Mouse (Mus musculus) forebrain, postnatal 0 days (tissue): ENCODE measurements around the gene Ginm1. TPM values are rescaled to one million over a fixed set of nuclear protein-coding genes. Genes with fewer than 3 reads are reported as not detected.
A peak's percentile ranks its signal among the peaks of the same experiment; 100 is the strongest.

Source experiments
- ATAC-seq: fragments of 200-750 bp; cut with Nextera tagmentation; 2 replicates; pipeline ENCODE4 v1.8.0; 2017; ENCODE audit warnings: mild to moderate bottlenecking, moderate library complexity
- DNase-seq: peaks from one replicate; pipeline ENCODE4 v3.0.0-alpha.2; 2015
- H3K27ac ChIP-seq: fragments of 300-500 bp; sonication (generic); 2 replicates; pipeline ENCODE4 v1.5.1; 2014; ENCODE audit warnings: low read depth, mild to moderate bottlenecking, antibody characterized with exemption, low read length, moderate library complexity, mixed read lengths
- H3K27me3 ChIP-seq: fragments of 300-500 bp; sonication (generic); 2 replicates; pipeline ENCODE4 v1.6.1; 2014; ENCODE audit warnings: mild to moderate bottlenecking, low read length, mixed read lengths; ENCODE audit not compliant: insufficient read depth
- H3K36me3 ChIP-seq: fragments of 300-500 bp; sonication (generic); 2 replicates; pipeline ENCODE4 v1.6.1; 2014; ENCODE audit warnings: mild to moderate bottlenecking, moderate library complexity; ENCODE audit not compliant: insufficient read depth
- H3K4me1 ChIP-seq: fragments of 300-500 bp; sonication (generic); 2 replicates; pipeline ENCODE4 v1.6.1; 2014; ENCODE audit warnings: antibody characterized with exemption; ENCODE audit not compliant: insufficient read depth
- H3K4me2 ChIP-seq: fragments of 300-500 bp; sonication (generic); 2 replicates; pipeline ENCODE4 v1.6.1; 2014; ENCODE audit warnings: low read depth, mild to moderate bottlenecking, moderate library complexity
- H3K4me3 ChIP-seq: fragments of 300-500 bp; sonication (generic); 2 replicates; pipeline ENCODE4 v1.5.1; 2014; ENCODE audit warnings: low read depth, low read length, mixed read lengths
- H3K9ac ChIP-seq: fragments of 300-500 bp; sonication (generic); 2 replicates; pipeline ENCODE4 v1.6.1; 2014; ENCODE audit warnings: mild to moderate bottlenecking
- H3K9me3 ChIP-seq: fragments of 300-500 bp; sonication (generic); 2 replicates; pipeline ENCODE4 v1.6.1; 2016; ENCODE audit warnings: low read length
- CTCF ChIP-seq: sonication (generic); IDR thresholded peaks from 2 replicates; pipeline ENCODE4 v1.5.1; 2016; ENCODE audit warnings: antibody characterized with exemption, control low read depth, low read depth
- WGBS: fragments of 180-500 bp; shearing (Covaris S2); extraction: QIAGEN DNeasy Blood & Tissue Kit; methylation state at CpG from one replicate; pipeline ENCODE4 v1.1.7; 2014; 5-methylcytosine and 5-hydroxymethylcytosine counted together
- polyA plus RNA-seq: library from polyadenylated mRNA; unstranded; fragments of >200 nt; fragmentation: Nextera tagmentation; extraction: Ambion mirVana; gene quantifications from 2 replicates; pipeline ENCODE4 v1.2.1, GENCODE M21; 2015
- total RNA-seq: library from RNA; depleted of rRNA; stranded (reverse); fragments of >200 nt; gene quantifications from 2 replicates; pipeline ENCODE4 v1.2.3, GENCODE M21; 2014

Gene Ginm1
- total and polyA plus RNA-seq, 2 experiments from 2014 or later, result 51.0 to 61.2 TPM

- TF ChIP-seq CTCF, result peak; percentile 77
- WGBS, result 51% methylated on average over 2 of the region's 2 CpGs
- no peaks in the 10 kb centered on the region for H3K4me1 ChIP-seq
- peak; percentile 36 for ATAC-seq
- no peak overlapping the region for H3K4me2 ChIP-seq
- H3K9me3 ChIP-seq, result no peaks in the 10 kb centered on the region
- no peaks in the 10 kb centered on the region for H3K27me3 ChIP-seq
- H3K9ac ChIP-seq, result no peak overlapping the region
- peaks cover 45% of the 10 kb centered on the region for H3K36me3 ChIP-seq
- no peak overlapping the region for H3K4me3 ChIP-seq
- H3K27ac ChIP-seq, result no peak overlapping the region
- peak; percentile 81 for DNase-seq
Measured at GRCm38 (mm10) chr10:7809937-7810336, 17.3 kb upstream of the Ginm1 start.

- no peak for ATAC-seq
- no peak for TF ChIP-seq CTCF
Measured at GRCm38 (mm10) chr10:7802519-7803140, 10.0 kb upstream of the Ginm1 start.

GRCm38 (mm10) chr10:7801258-7801657 lies 8.6 kb upstream of the Ginm1 start:
- Histone ChIP-seq H3K4me2 (no peak overlapping the region), H3K9me3 (no peaks in the 10 kb centered on the region), H3K4me1 (no peaks in the 10 kb centered on the region), H3K27ac (no peak overlapping the region), H3K27me3 (no peaks in the 10 kb centered on the region), H3K4me3 (no peak overlapping the region), H3K36me3 (peaks cover 75% of the 10 kb centered on the region), H3K9ac (no peak overlapping the region)
- TF ChIP-seq CTCF, result no peak
- no peak for DNase-seq
- ATAC-seq, result no peak
- 96% methylated on average over 3 of the region's 3 CpGs for WGBS

More at GRCm38 (mm10) chr10:7802519-7803140, 10.0 kb upstream of the Ginm1 start:
- Histone ChIP-seq H3K36me3 (peaks cover 67% of the 10 kb centered on the region), H3K4me1 (no peaks in the 10 kb centered on the region), H3K27ac (no peak overlapping the region), H3K9ac (no peak overlapping the region), H3K4me2 (no peak overlapping the region), H3K9me3 (no peaks in the 10 kb centered on the region), H3K4me3 (no peak overlapping the region), H3K27me3 (no peaks in the 10 kb centered on the region)
- WGBS, result 94% methylated on average over 2 of the region's 2 CpGs
- DNase-seq, result no peak

GRCm38 (mm10) chr10:7792254-7792750 lies 322 bp downstream of the Ginm1 start:
- no peak for DNase-seq
- 1% methylated on average over 10 of the region's 10 CpGs for WGBS

GRCm38 (mm10) chr10:7787319-7787718 lies 5.3 kb downstream of the Ginm1 start:
- Histone ChIP-seq H3K27me3 (no peaks in the 10 kb centered on the region), H3K4me2 (no peak overlapping the region), H3K4me3 (no peak overlapping the region), H3K9me3 (no peaks in the 10 kb centered on the region), H3K27ac (no peak overlapping the region), H3K36me3 (peaks cover 11% of the 10 kb centered on the region; the same call in 1 of the 2 replicates), H3K9ac (no peak overlapping the region), H3K4me1 (peaks cover 7% of the 10 kb centered on the region; the same call in 1 of the 2 replicates)
- ATAC-seq (no peak), DNase-seq (no peak)
- WGBS, result 52% methylated on average over 2 of the region's 2 CpGs
- TF ChIP-seq CTCF, result no peak

More at GRCm38 (mm10) chr10:7792254-7792750, 322 bp downstream of the Ginm1 start:
- peak overlapping the region; percentile 48 for H3K4me2 ChIP-seq
- no peak for TF ChIP-seq CTCF
- no peaks in the 10 kb centered on the region for H3K9me3 ChIP-seq
- peak overlapping the region; percentile 86 for H3K4me3 ChIP-seq
- peak; percentile 71 for ATAC-seq
- H3K4me1 ChIP-seq, result peaks cover 14% of the 10 kb centered on the region
- H3K9ac ChIP-seq, result peak overlapping the region; percentile 93
- peak overlapping the region; percentile 84 for H3K27ac ChIP-seq
- no peaks in the 10 kb centered on the region for H3K27me3 ChIP-seq
- H3K36me3 ChIP-seq, result peaks cover 22% of the 10 kb centered on the region

GRCm38 (mm10) chr10:7781214-7781613 lies 11.4 kb downstream of the Ginm1 start:
- Histone ChIP-seq H3K4me3 (peak overlapping the region; percentile 97), H3K36me3 (peaks cover 4% of the 10 kb centered on the region; the same call in 1 of the 2 replicates), H3K27me3 (no peaks in the 10 kb centered on the region), H3K9ac (peak overlapping the region; percentile 88; the same call in 1 of the 2 replicates), H3K27ac (no peak overlapping the region), H3K4me1 (no peaks in the 10 kb centered on the region), H3K4me2 (peak overlapping the region; percentile 76), H3K9me3 (no peaks in the 10 kb centered on the region)
- no peak for TF ChIP-seq CTCF
- ATAC-seq (0 out of 2 replicates have a peak, but pooled peaks have one; percentile 2), DNase-seq (no peak)
- 59% methylated on average over 3 of the region's 3 CpGs for WGBS
